Mouse (Mus musculus) neural tube, embryonic 13.5 days (tissue): ENCODE results near the gene 4930447C04Rik. TPM values are rescaled to one million over a fixed set of nuclear protein-coding genes. Genes with fewer than 3 reads are reported as not detected.
A peak's percentile ranks its signal among the peaks of the same experiment; 100 is the strongest.

ENCODE experiments used
- ATAC-seq: fragments of 200-750 bp; cut with Nextera tagmentation; 2 replicates; pipeline ENCODE4 v1.8.0; 2017; ENCODE audit warnings: low read depth, mild to moderate bottlenecking, moderate TSS enrichment, moderate library complexity
- H3K27ac ChIP-seq: fragments of 300-500 bp; sonication (generic); replicated peaks from 2 replicates; pipeline ENCODE4 v1.5.1; 2015; ENCODE audit warnings: moderate library complexity, mild to moderate bottlenecking, inconsistent platforms
- H3K27me3 ChIP-seq: fragments of 300-500 bp; sonication (generic); 2 replicates; pipeline ENCODE4 v1.6.1; 2015; ENCODE audit warnings: mild to moderate bottlenecking, inconsistent platforms
- H3K36me3 ChIP-seq: fragments of 300-500 bp; sonication (generic); 2 replicates; pipeline ENCODE4 v1.6.1; 2015; ENCODE audit warnings: mild to moderate bottlenecking, inconsistent platforms
- H3K4me1 ChIP-seq: fragments of 300-500 bp; sonication (generic); replicated peaks from 2 replicates; pipeline ENCODE4 v1.6.1; 2015; ENCODE audit warnings: inconsistent platforms
- H3K4me2 ChIP-seq: fragments of 300-500 bp; sonication (generic); 2 replicates; pipeline ENCODE4 v1.6.1; 2015; ENCODE audit warnings: inconsistent platforms, mild to moderate bottlenecking, moderate library complexity
- H3K4me3 ChIP-seq: fragments of 300-500 bp; sonication (generic); 2 replicates; pipeline ENCODE4 v1.5.1; 2015; ENCODE audit warnings: mild to moderate bottlenecking, inconsistent platforms
- H3K9ac ChIP-seq: fragments of 300-500 bp; sonication (generic); 2 replicates; pipeline ENCODE4 v1.6.1; 2015; ENCODE audit warnings: moderate library complexity, mild to moderate bottlenecking, inconsistent platforms
- H3K9me3 ChIP-seq: fragments of 300-500 bp; sonication (generic); 2 replicates; pipeline ENCODE4 v1.6.1; 2016; ENCODE audit warnings: inconsistent platforms
- WGBS: fragments of 180-500 bp; shearing (Covaris S2); methylation state at CpG from one replicate; pipeline ENCODE4 v1.1.7; 2015; 5-methylcytosine and 5-hydroxymethylcytosine counted together
- polyA plus RNA-seq: library from polyadenylated mRNA; unstranded; fragments of >200 nt; fragmentation: Nextera tagmentation; extraction: Ambion mirVana; gene quantifications from 2 replicates; pipeline ENCODE4 v1.2.1, GENCODE M21; 2015

The 4930447C04Rik gene
- polyA plus RNA-seq, result 6.8 and 7.3 TPM in 2 replicates

DNA sequence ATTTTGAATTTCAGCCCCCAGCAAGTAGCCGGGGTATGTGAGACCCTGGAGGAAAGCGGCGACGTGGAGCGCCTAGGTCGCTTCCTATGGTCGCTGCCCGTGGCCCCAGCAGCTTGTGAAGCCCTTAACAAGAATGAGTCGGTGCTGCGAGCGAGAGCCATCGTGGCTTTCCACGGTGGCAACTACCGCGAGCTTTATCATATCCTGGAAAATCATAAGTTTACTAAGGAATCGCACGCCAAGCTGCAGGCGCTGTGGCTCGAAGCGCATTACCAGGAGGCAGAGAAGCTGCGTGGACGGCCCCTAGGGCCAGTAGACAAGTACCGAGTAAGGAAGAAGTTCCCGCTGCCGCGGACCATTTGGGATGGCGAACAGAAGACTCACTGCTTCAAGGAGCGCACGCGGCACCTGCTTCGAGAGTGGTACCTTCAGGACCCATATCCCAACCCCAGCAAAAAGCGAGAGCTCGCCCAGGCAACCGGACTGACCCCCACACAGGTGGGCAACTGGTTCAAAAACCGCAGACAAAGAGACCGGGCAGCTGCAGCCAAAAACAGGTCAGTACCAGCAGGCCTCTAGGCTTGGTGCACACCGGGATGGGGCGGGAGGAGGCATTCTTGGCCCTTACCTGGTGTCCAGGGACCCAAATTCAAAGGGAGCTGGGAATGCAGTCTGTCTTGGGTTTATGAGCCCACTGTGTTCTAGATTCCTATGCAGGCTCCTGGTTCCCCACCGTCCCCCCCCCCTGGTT, at the start of gene 4930447C04Rik:
Gene 4930447C04Rik, minus strand, starts transcription at position 704 of the 751 bp plus-strand sequence.
- WGBS, result 1% methylated on average over 39 of the region's 39 CpGs
- Histone ChIP-seq H3K4me1 (peaks cover 15% of the 10 kb centered on the region), H3K27me3 (peaks cover 97% of the 10 kb centered on the region), H3K9ac (no peak within 1 kb of the TSS), H3K9me3 (no peaks in the 10 kb centered on the region), H3K4me3 (peak within 1 kb of the TSS; percentile 10; the same call in 1 of the 2 replicates), H3K27ac (no peak within 1 kb of the TSS), H3K4me2 (peak within 1 kb of the TSS; percentile 17; the same call in 1 of the 2 replicates), H3K36me3 (no peaks in the 10 kb centered on the region)
- ATAC-seq, result no peak

DNA sequence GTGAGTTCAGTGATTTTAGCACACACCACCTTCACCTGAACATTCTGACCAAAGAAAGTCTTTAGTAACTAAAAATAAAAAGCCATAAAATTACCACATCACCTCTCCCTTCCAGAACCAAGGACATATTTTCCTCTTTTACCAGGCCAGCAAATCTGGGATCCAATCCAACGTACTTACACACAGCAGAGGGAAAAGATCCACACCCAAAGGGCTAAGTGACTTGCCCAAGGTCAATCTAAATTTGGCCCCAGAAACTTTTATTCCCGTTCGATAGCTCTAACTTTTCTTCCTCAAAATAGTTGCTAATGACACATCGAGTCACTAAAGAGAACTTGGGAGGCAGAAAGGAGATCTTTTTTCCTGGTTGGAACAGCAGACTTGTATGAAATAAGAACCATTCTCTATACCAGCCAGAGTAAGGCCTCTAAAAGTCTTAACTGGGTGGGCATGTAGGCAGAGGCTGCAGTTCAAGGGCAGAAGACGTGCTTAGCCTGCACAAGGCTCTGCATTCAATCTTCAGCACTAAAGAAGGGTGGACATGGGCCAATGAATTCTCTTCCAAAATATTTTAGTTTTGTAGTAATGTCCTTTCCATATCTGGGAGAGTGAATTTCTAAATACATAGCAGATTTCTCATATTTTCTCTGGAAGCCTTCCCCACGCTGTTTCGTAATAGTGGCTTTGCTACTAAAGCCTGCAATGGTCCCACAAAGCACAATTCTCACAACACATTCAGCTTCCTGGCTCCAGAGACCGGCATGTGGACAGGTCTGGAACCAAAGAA, 42.7 kb upstream of the 4930447C04Rik start:
- Histone ChIP-seq H3K4me3 (no peak overlapping the region), H3K4me1 (no peaks in the 10 kb centered on the region), H3K9me3 (no peaks in the 10 kb centered on the region), H3K27me3 (no peaks in the 10 kb centered on the region), H3K9ac (no peak overlapping the region), H3K36me3 (no peaks in the 10 kb centered on the region), H3K4me2 (no peak overlapping the region), H3K27ac (no peak overlapping the region)
- no peak for ATAC-seq
- WGBS, result 87% methylated on average over 8 of the region's 8 CpGs

DNA sequence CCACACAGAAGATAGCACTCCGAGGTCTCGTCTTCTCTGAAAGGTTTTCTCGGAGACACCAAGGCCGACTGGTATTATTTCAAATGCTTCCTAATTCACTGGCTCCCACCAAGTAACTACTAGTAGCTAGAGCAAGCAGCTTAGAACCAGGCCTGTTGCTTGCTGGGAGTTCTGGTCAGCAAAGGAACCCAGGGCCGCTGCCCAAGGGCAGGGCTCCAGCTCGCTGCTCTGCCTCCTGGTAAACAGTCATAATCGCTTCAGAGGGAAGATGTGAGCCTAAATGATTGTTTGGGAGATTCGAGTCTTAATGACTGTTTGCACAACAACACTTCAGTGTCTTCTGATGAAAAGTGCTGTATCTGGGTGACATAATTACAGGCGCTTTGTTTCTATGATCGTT, 42.0 kb upstream of the 4930447C04Rik start:
- Histone ChIP-seq H3K27ac (no peak overlapping the region), H3K4me1 (no peaks in the 10 kb centered on the region), H3K9ac (no peak overlapping the region), H3K4me3 (no peak overlapping the region), H3K36me3 (no peaks in the 10 kb centered on the region), H3K9me3 (no peaks in the 10 kb centered on the region), H3K4me2 (no peak overlapping the region), H3K27me3 (no peaks in the 10 kb centered on the region)
- no peak for ATAC-seq
- 77% methylated on average over 10 of the region's 10 CpGs for WGBS

GRCm38 (mm10) chr12:72979236-72979635, 38.7 kb upstream of the 4930447C04Rik start:
- Histone ChIP-seq H3K27me3 (peaks cover 15% of the 10 kb centered on the region), H3K9ac (no peak overlapping the region), H3K4me1 (peaks cover 7% of the 10 kb centered on the region; the same call in 1 of the 2 replicates), H3K27ac (no peak overlapping the region), H3K36me3 (no peaks in the 10 kb centered on the region), H3K4me2 (no peak overlapping the region), H3K4me3 (no peak overlapping the region), H3K9me3 (no peaks in the 10 kb centered on the region)
- no peak for ATAC-seq
- WGBS, result 76% methylated on average over 5 of the region's 5 CpGs

- no peak overlapping the region for H3K4me2 ChIP-seq
- H3K36me3 ChIP-seq, result no peaks in the 10 kb centered on the region
- peaks cover 25% of the 10 kb centered on the region for H3K27me3 ChIP-seq
- ATAC-seq, result no peak
- H3K9me3 ChIP-seq, result no peaks in the 10 kb centered on the region
- 77% methylated on average over 3 of the region's 3 CpGs for WGBS
- H3K27ac ChIP-seq, result no peak overlapping the region
- H3K4me1 ChIP-seq, result peaks cover 7% of the 10 kb centered on the region; the same call in 1 of the 2 replicates
- no peak overlapping the region for H3K9ac ChIP-seq
- no peak overlapping the region for H3K4me3 ChIP-seq
Measured at GRCm38 (mm10) chr12:72977851-72978250, 37.3 kb upstream of the 4930447C04Rik start.

DNA sequence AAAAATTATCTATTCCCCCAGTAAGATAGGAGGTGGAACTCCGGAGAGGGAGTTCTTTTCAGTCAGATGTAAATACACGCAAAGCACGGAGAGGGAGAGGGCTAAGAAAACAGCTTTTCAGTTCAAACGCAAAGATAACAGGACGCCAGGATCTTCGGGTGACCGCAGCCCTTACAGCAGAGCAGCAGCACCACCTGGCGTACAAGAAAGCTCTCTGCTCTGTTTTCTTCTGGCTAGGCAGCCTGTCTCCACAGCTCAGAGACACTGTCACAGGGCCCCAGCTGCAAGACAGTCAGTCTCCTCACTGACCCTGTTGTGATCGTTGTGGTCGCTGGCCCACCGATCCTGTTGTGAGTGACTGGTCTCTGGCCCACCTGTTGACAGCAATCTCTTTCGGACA, 36.1 kb upstream of the 4930447C04Rik start:
- peaks cover 30% of the 10 kb centered on the region for H3K27me3 ChIP-seq

GRCm38 (mm10) chr12:72976172-72976571, 35.6 kb upstream of the 4930447C04Rik start:
- 4% methylated on average over 7 of the region's 7 CpGs for WGBS
- Histone ChIP-seq H3K36me3 (no peaks in the 10 kb centered on the region), H3K4me3 (peak overlapping the region; percentile 13; the same call in 1 of the 2 replicates), H3K27ac (no peak overlapping the region), H3K27me3 (peaks cover 32% of the 10 kb centered on the region), H3K4me2 (peak overlapping the region; percentile 47), H3K4me1 (peaks cover 7% of the 10 kb centered on the region; the same call in 1 of the 2 replicates), H3K9me3 (no peaks in the 10 kb centered on the region), H3K9ac (peak overlapping the region; percentile 45; the same call in 1 of the 2 replicates)
- no peak for ATAC-seq

More for the DNA sequence above, 36.1 kb upstream of the 4930447C04Rik start:
- Histone ChIP-seq H3K36me3 (no peaks in the 10 kb centered on the region), H3K9ac (peak overlapping the region; percentile 45; the same call in 1 of the 2 replicates), H3K9me3 (no peaks in the 10 kb centered on the region), H3K4me1 (peaks cover 7% of the 10 kb centered on the region; the same call in 1 of the 2 replicates), H3K27ac (no peak overlapping the region), H3K4me2 (peak overlapping the region; percentile 47), H3K4me3 (peak overlapping the region; percentile 13; the same call in 1 of the 2 replicates)
- ATAC-seq, result peak; percentile 67
- 2% methylated on average over 12 of the region's 12 CpGs for WGBS

- Histone ChIP-seq H3K27ac (no peak overlapping the region), H3K4me2 (no peak overlapping the region), H3K36me3 (no peaks in the 10 kb centered on the region), H3K27me3 (peaks cover 32% of the 10 kb centered on the region), H3K9ac (no peak overlapping the region), H3K9me3 (no peaks in the 10 kb centered on the region), H3K4me3 (no peak overlapping the region), H3K4me1 (peaks cover 7% of the 10 kb centered on the region; the same call in 1 of the 2 replicates)
- no peak for ATAC-seq
- 5% methylated on average over 6 of the region's 6 CpGs for WGBS
Measured at GRCm38 (mm10) chr12:72973161-72973560, 32.6 kb upstream of the 4930447C04Rik start.

DNA sequence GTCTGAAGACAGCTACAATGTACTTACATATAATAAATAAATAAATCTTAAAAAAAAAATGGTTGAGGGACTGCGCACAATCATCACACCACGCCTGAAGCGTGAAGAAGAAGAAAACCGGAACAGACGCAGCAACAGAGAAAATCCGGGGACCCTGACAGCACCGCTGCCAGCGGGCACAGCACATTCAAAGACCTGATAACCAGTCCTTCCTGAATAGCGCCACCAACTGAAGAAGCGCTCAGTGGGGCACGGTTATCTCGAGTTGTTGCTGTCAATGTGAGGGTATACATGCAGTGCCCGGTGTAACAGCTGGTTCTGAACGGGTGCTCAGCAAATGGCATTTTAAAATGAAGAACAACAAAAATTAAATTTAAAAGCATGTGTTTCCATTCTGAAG, 30.0 kb upstream of the 4930447C04Rik start:
- no peaks in the 10 kb centered on the region for H3K36me3 ChIP-seq
- H3K4me3 ChIP-seq, result no peak overlapping the region
- H3K27me3 ChIP-seq, result peaks cover 35% of the 10 kb centered on the region
- 64% methylated on average over 14 of the region's 14 CpGs for WGBS
- H3K4me2 ChIP-seq, result no peak overlapping the region
- no peaks in the 10 kb centered on the region for H3K9me3 ChIP-seq
- H3K4me1 ChIP-seq, result no peaks in the 10 kb centered on the region
- no peak for ATAC-seq
- no peak overlapping the region for H3K27ac ChIP-seq
- no peak overlapping the region for H3K9ac ChIP-seq

- H3K27me3 ChIP-seq, result peaks cover 18% of the 10 kb centered on the region
- no peak overlapping the region for H3K4me3 ChIP-seq
- H3K27ac ChIP-seq, result no peak overlapping the region
- no peaks in the 10 kb centered on the region for H3K4me1 ChIP-seq
- no peak for ATAC-seq
- no peak overlapping the region for H3K9ac ChIP-seq
- H3K36me3 ChIP-seq, result no peaks in the 10 kb centered on the region
- 85% methylated on average over 7 of the region's 7 CpGs for WGBS
- H3K4me2 ChIP-seq, result no peak overlapping the region
- H3K9me3 ChIP-seq, result no peaks in the 10 kb centered on the region
Measured at GRCm38 (mm10) chr12:72967541-72967940, 27.0 kb upstream of the 4930447C04Rik start.

DNA sequence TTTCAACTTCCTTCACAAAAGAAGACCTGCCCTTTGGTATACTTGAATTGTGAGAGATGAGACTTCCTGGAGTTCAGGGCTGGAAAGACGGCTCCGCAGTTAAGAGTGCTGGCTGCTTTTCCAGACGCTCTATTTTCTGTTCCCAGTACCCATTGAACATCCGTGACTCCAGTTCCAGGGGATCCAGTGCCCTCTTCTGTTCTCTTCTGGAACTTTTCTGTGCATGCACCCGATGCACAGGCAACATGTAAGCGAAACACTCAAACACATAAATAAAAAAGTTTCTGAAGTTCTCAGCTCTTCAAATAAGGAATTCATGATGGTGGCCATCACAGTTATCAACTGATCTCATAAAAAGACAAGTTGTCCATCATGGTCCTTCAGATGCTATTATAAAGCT, 22.2 kb upstream of the 4930447C04Rik start:
- Histone ChIP-seq H3K36me3 (no peaks in the 10 kb centered on the region), H3K9me3 (no peaks in the 10 kb centered on the region), H3K27me3 (peaks cover 18% of the 10 kb centered on the region), H3K27ac (no peak overlapping the region), H3K9ac (no peak overlapping the region), H3K4me1 (no peaks in the 10 kb centered on the region), H3K4me3 (no peak overlapping the region), H3K4me2 (no peak overlapping the region)
- 54% methylated on average over 6 of the region's 6 CpGs for WGBS
- ATAC-seq, result no peak

DNA sequence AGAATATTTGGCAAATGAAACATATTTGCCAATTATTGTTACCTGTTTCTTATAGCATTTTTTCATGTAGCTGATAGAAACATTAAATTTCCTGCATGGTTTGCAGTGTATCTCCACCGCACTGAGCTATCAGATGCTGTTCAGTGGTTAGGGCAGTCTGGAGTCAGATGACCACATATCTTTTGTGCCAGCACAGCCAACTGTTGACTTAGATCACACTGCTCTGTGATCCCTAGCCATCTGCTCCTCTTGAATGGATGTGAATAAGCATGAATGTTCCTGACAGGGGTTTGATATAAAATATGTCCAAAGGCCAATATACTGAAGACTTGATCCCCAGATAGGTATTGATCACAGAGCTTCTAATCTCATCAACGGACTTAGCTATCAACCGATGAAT, 17.9 kb upstream of the 4930447C04Rik start:
- H3K27ac ChIP-seq, result no peak overlapping the region
- no peak overlapping the region for H3K4me3 ChIP-seq
- no peaks in the 10 kb centered on the region for H3K36me3 ChIP-seq
- H3K9me3 ChIP-seq, result no peaks in the 10 kb centered on the region
- no peak overlapping the region for H3K4me2 ChIP-seq
- H3K27me3 ChIP-seq, result peaks cover 22% of the 10 kb centered on the region
- no peaks in the 10 kb centered on the region for H3K4me1 ChIP-seq
- no peak for ATAC-seq
- WGBS, result 89% methylated on average over 3 of the region's 3 CpGs
- no peak overlapping the region for H3K9ac ChIP-seq
